Mouse (Mus musculus) intestine, postnatal 0 days (tissue): Measurements from ENCODE around the gene Higd2a. TPM values are rescaled to one million over a fixed set of nuclear protein-coding genes. Genes with fewer than 3 reads are reported as not detected.

Experiments used
- ATAC-seq: fragments of 200-750 bp; cut with Nextera tagmentation; 2 replicates; pipeline ENCODE4 v1.8.0; 2017; ENCODE audit warnings: mild to moderate bottlenecking, moderate TSS enrichment, moderate library complexity
- H3K27ac ChIP-seq: fragments of 300-500 bp; sonication (generic); 2 replicates; pipeline ENCODE4 v1.5.1; 2014; ENCODE audit warnings: mild to moderate bottlenecking, low read depth, low read length, moderate library complexity
- H3K27me3 ChIP-seq: fragments of 300-500 bp; sonication (generic); replicated peaks from 2 replicates; pipeline ENCODE4 v1.6.1; 2014; ENCODE audit warnings: low read length, mixed read lengths; ENCODE audit not compliant: control insufficient read depth, insufficient read depth
- H3K36me3 ChIP-seq: fragments of 300-500 bp; sonication (generic); 2 replicates; pipeline ENCODE4 v1.6.1; 2014; ENCODE audit warnings: mild to moderate bottlenecking, moderate library complexity; ENCODE audit not compliant: control insufficient read depth, insufficient read depth
- H3K4me1 ChIP-seq: fragments of 300-500 bp; sonication (generic); replicated peaks from 2 replicates; pipeline ENCODE4 v1.6.1; 2014; ENCODE audit warnings: antibody characterized with exemption, low read length, mixed read lengths; ENCODE audit not compliant: control insufficient read depth, insufficient read depth
- H3K4me2 ChIP-seq: fragments of 300-500 bp; sonication (generic); replicated peaks from 2 replicates; pipeline ENCODE4 v1.6.1; 2014; ENCODE audit warnings: low read depth, mild to moderate bottlenecking, moderate library complexity
- H3K4me3 ChIP-seq: fragments of 300-500 bp; sonication (generic); 2 replicates; pipeline ENCODE4 v1.5.1; 2014; ENCODE audit warnings: low read depth, low read length
- H3K9ac ChIP-seq: fragments of 300-500 bp; sonication (generic); 2 replicates; pipeline ENCODE4 v1.6.1; 2014; ENCODE audit warnings: mild to moderate bottlenecking, low read depth, low read length
- H3K9me3 ChIP-seq: fragments of 300-500 bp; sonication (generic); 2 replicates; pipeline ENCODE4 v1.6.1; 2016; ENCODE audit warnings: mixed run types; ENCODE audit not compliant: control insufficient read depth
- CTCF ChIP-seq: sonication (generic); IDR thresholded peaks from 2 replicates; pipeline ENCODE4 v1.5.1; 2016; ENCODE audit warnings: low read depth, mild to moderate bottlenecking, control low read depth, antibody characterized with exemption, moderate library complexity
- WGBS: fragments of 180-500 bp; shearing (Covaris S2); extraction: QIAGEN DNeasy Blood & Tissue Kit; methylation state at CpG from one replicate; pipeline ENCODE4 v1.1.7; 2014; 5-methylcytosine and 5-hydroxymethylcytosine counted together
- polyA plus RNA-seq: library from polyadenylated mRNA; unstranded; fragments of >200 nt; fragmentation: Nextera tagmentation; extraction: Ambion mirVana; gene quantifications from 2 replicates; pipeline ENCODE4 v1.2.1, GENCODE M21; 2015

Higd2a gene
- polyA plus RNA-seq = 289 and 298 TPM in 2 replicates

DNA sequence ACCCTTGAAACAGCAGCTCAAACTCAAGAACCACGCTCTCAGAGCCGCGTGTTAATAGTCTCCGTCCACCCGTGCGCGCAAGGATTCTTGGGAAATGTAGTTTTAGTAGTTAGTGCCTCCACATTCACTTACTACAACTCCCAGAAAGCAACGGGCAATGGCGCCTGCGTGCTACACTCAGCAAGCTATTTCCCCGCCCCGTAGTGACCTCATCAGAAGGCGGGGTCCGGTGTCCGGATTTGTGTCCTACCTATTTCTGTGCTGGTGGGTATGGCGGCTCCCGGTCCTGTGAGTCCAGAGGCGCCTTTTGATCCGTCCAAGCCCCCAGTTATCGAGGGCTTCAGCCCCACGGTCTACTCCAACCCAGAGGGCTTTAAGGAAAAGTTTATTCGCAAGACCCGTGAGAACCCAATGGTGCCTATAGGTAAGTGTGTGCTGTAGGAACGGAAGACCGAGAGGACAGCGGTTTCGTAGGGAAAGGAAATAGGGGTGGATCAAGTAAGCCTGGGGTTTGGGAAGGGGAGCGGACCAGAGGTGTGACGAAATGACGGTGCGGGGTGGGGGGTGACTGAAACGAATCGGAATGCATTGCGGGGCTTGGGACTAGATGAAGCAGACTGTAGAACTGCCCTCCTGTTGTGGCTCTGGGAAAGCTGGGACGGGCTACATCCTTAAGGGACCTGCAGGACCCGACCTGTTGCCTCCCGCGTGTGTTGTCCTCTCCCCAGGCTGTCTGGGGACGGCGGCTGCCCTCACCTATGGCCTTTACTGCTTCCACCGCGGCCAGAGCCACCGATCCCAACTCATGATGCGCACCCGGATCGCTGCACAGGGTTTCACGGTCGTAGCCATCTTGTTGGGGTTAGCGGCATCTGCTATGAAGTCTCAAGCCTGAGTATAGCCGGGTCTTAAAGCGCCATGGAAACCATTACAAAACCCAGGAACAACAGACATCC, at the start of gene Higd2a, which contains the start of gene Nop16:
Higd2a (plus strand) TSS at position 212 of the 956 bp plus-strand sequence.
Nop16 (minus strand) TSS at position 95 of the 956 bp plus-strand sequence.
- no peak for TF ChIP-seq CTCF
- peak within 1 kb of the TSS; percentile 76 for H3K27ac ChIP-seq
- peak within 1 kb of the TSS; percentile 73 for H3K4me3 ChIP-seq
- peaks cover 3% of the 10 kb centered on the region; the same call in 1 of the 2 replicates for H3K4me1 ChIP-seq
- H3K9ac ChIP-seq = peak within 1 kb of the TSS; percentile 67
- WGBS = under 1% methylated on average over 51 of the region's 51 CpGs
- no peaks in the 10 kb centered on the region for H3K9me3 ChIP-seq
- ATAC-seq = peak; percentile 97
- no peaks in the 10 kb centered on the region for H3K27me3 ChIP-seq
- peaks cover 23% of the 10 kb centered on the region for H3K36me3 ChIP-seq
- H3K4me2 ChIP-seq = peak within 1 kb of the TSS; percentile 90

DNA sequence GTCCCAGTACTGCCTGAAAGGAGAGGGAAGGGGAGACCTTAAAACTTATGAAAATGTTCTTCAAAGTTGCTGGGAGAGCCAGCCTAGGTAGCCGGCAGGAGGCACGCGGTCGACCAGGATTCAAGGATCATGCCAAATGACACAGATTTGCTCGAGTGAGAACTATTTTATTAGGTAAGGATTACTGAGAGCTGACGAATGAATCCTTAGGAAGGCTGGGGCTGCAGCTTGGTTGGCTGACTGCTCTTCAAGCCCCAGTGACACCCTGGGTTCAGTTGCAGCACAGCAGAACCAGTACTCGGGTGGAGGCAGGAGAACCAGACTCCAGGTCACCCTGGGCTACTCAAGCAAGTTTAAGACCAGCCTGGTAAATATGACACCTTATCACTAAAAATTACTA, 42.0 kb upstream of the Higd2a start:
- H3K4me1 ChIP-seq = no peaks in the 10 kb centered on the region
- TF ChIP-seq CTCF = no peak
- H3K4me2 ChIP-seq = no peak overlapping the region
- no peak for ATAC-seq
- WGBS = 82% methylated on average over 7 of the region's 7 CpGs
- no peak overlapping the region for H3K9ac ChIP-seq
- no peaks in the 10 kb centered on the region for H3K9me3 ChIP-seq
- no peaks in the 10 kb centered on the region for H3K27me3 ChIP-seq
- peaks cover 42% of the 10 kb centered on the region for H3K36me3 ChIP-seq
- H3K27ac ChIP-seq = 0 out of 2 replicates have a peak overlapping the region, but pooled peaks have one; percentile 3
- H3K4me3 ChIP-seq = no peak overlapping the region

GRCm38 (mm10) chr13:54556176-54556575, 33.8 kb upstream of the Higd2a start:
- no peak overlapping the region for H3K9ac ChIP-seq
- 94% methylated on average over 9 of the region's 9 CpGs for WGBS
- ATAC-seq = no peak
- H3K4me2 ChIP-seq = no peak overlapping the region
- H3K27me3 ChIP-seq = no peaks in the 10 kb centered on the region
- TF ChIP-seq CTCF = no peak
- peaks cover 87% of the 10 kb centered on the region for H3K36me3 ChIP-seq
- H3K4me1 ChIP-seq = no peaks in the 10 kb centered on the region
- H3K4me3 ChIP-seq = no peak overlapping the region
- no peak overlapping the region for H3K27ac ChIP-seq
- no peaks in the 10 kb centered on the region for H3K9me3 ChIP-seq

DNA sequence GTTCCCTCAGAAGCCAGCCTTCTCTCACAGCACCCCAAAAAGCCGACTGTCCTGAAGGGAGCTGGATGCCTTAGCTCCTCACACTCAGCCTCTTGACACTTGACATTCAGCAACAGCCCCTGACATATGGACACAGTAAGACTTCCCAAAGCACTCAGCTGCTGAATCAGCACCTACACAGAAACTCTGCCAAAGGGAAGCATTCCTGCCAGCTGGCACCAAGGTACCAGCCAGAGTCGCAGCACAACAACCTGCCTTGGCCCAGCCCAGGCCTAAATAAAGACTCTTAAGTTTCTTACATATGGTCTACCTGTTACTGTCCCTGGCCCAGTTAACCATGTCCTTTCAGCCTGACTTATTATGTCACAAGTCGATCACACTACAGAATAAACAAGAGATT, 33.2 kb upstream of the Higd2a start:
- Histone ChIP-seq H3K4me1 (no peaks in the 10 kb centered on the region), H3K4me2 (no peak overlapping the region), H3K36me3 (peaks cover 87% of the 10 kb centered on the region), H3K9ac (no peak overlapping the region), H3K4me3 (no peak overlapping the region), H3K9me3 (no peaks in the 10 kb centered on the region), H3K27ac (no peak overlapping the region), H3K27me3 (no peaks in the 10 kb centered on the region)
- no peak for ATAC-seq
- TF ChIP-seq CTCF = no peak
- 89% methylated on average over 3 of the region's 3 CpGs for WGBS

DNA sequence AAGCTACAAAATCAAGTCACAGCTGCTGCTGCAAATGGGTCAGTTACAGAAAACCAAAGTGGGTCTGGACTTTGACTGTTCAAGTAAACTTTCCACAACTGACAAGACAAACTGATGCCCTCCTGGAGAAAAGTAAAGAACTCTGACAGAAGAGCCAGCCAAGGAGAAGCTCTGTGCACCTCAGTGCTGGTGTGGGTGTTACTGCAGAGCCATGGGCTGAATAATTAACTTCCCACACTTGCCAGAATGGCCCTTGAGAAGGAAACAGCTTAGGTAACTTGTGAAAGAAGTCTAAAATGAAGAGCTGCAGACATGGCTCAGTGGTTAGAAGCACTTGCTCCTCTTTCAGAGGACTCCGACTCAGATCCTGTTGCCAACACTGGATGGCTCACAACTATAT, 32.4 kb upstream of the Higd2a start:
- H3K27me3 ChIP-seq = no peaks in the 10 kb centered on the region
- 100% methylated on average over 1 of the region's 1 CpGs for WGBS
- no peaks in the 10 kb centered on the region for H3K9me3 ChIP-seq
- no peak overlapping the region for H3K27ac ChIP-seq
- H3K36me3 ChIP-seq = peaks cover 80% of the 10 kb centered on the region
- no peak overlapping the region for H3K4me2 ChIP-seq
- no peak for ATAC-seq
- no peak overlapping the region for H3K9ac ChIP-seq
- no peak for TF ChIP-seq CTCF
- H3K4me3 ChIP-seq = no peak overlapping the region
- no peaks in the 10 kb centered on the region for H3K4me1 ChIP-seq

GRCm38 (mm10) chr13:54559656-54560055, 30.4 kb upstream of the Higd2a start:
- 86% methylated on average over 2 of the region's 2 CpGs for WGBS
- H3K4me2 ChIP-seq = no peak overlapping the region
- no peaks in the 10 kb centered on the region for H3K4me1 ChIP-seq

More at GRCm38 (mm10) chr13:54559656-54560055, 30.4 kb upstream of the Higd2a start:
- no peaks in the 10 kb centered on the region for H3K9me3 ChIP-seq
- no peaks in the 10 kb centered on the region for H3K27me3 ChIP-seq
- no peak overlapping the region for H3K9ac ChIP-seq
- TF ChIP-seq CTCF = no peak
- H3K27ac ChIP-seq = no peak overlapping the region
- H3K4me3 ChIP-seq = no peak overlapping the region
- H3K36me3 ChIP-seq = peaks cover 63% of the 10 kb centered on the region
- ATAC-seq = no peak
